Mouse (Mus musculus): ENCODE measurements around the gene Mctp2. TPM values are rescaled to one million over a fixed set of nuclear protein-coding genes. Genes with fewer than 3 reads are reported as not detected.

Gene Mctp2
- polyA plus RNA-seq, 1 experiment, result 0.34 TPM

DNA sequence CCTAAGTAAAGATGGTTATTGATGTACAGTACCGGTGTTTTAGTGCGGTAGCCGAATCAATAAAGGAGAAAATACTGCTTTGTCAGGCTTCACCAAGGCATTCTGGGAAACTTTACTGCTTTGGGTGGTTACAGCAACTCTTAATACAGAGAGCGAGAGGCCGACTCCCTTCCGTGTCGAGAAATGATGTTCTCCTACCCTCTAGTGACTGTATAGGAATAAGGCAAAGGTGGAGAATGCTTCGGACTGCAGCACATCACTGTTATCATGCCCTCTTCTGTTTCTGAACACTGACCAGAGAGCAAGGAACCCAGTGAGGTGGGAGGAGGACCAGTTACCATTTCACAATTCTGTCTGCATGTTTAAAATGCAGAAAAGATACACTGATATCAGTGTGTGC lies 83.9 kb downstream of the Mctp2 start:
- Histone ChIP-seq H3K27ac (ENCODE audit: insufficient read depth, low read depth, low read length) (no peak overlapping the region), H3K4me3 (ENCODE audit: low read depth, low read length) (no peak overlapping the region), H3K27me3 (ENCODE audit: control insufficient read depth, insufficient read depth, low read length) (no peaks in the 10 kb centered on the region), H3K36me3 (ENCODE audit: control insufficient read depth, insufficient read depth, low read length) (0 out of 2 replicates have a peak, but pooled peaks cover 1% of the 10 kb centered on the region), H3K4me1 (ENCODE audit: control insufficient read depth, insufficient read depth, insufficient read length, low read length) (no peaks in the 10 kb centered on the region)
- 82% methylated on average over 8 of the region's 8 CpGs for WGBS
- TF ChIP-seq CTCF (IDR thresholded peaks at IDR 0.05; ENCODE audit: extremely low read depth, insufficient read length, insufficient replicate concordance, low read depth, low read length) (no peak), POLR2A (IDR thresholded peaks at IDR 0.05; ENCODE audit: low read depth, low read length) (no peak)

GRCm38 (mm10) chr7:72218048-72218447 lies 88.4 kb downstream of the Mctp2 start:
- H3K4me1 ChIP-seq (ENCODE audit: control insufficient read depth, insufficient read depth, insufficient read length, low read length), result 0 out of 2 replicates have a peak, but pooled peaks cover 2% of the 10 kb centered on the region
- H3K4me3 ChIP-seq (ENCODE audit: low read depth, low read length), result no peak overlapping the region
- no peak overlapping the region for H3K27ac ChIP-seq (ENCODE audit: insufficient read depth, low read depth, low read length)
- no peaks in the 10 kb centered on the region for H3K27me3 ChIP-seq (ENCODE audit: control insufficient read depth, insufficient read depth, low read length)
- 0 out of 2 replicates have a peak, but pooled peaks cover 1% of the 10 kb centered on the region for H3K36me3 ChIP-seq (ENCODE audit: control insufficient read depth, insufficient read depth, low read length)
- WGBS, result 70% methylated on average over 7 of the region's 7 CpGs
- no peak for TF ChIP-seq CTCF (IDR thresholded peaks at IDR 0.05; ENCODE audit: extremely low read depth, insufficient read length, insufficient replicate concordance, low read depth, low read length)
- TF ChIP-seq POLR2A (IDR thresholded peaks at IDR 0.05; ENCODE audit: low read depth, low read length), result no peak

- Histone ChIP-seq H3K27ac (ENCODE audit: insufficient read depth, low read depth, low read length) (no peak overlapping the region), H3K27me3 (ENCODE audit: control insufficient read depth, insufficient read depth, low read length) (no peaks in the 10 kb centered on the region), H3K36me3 (ENCODE audit: control insufficient read depth, insufficient read depth, low read length) (peaks cover 1% of the 10 kb centered on the region; the same call in 1 of the 2 replicates), H3K4me3 (ENCODE audit: low read depth, low read length) (no peak overlapping the region), H3K4me1 (ENCODE audit: control insufficient read depth, insufficient read depth, insufficient read length, low read length) (0 out of 2 replicates have a peak, but pooled peaks cover 2% of the 10 kb centered on the region)
- TF ChIP-seq POLR2A (IDR thresholded peaks at IDR 0.05; ENCODE audit: low read depth, low read length) (no peak), CTCF (IDR thresholded peaks at IDR 0.05; ENCODE audit: extremely low read depth, insufficient read length, insufficient replicate concordance, low read depth, low read length) (no peak)
- 45% methylated on average over 5 of the region's 5 CpGs for WGBS
Measured at GRCm38 (mm10) chr7:72215563-72216215, 90.7 kb downstream of the Mctp2 start.

GRCm38 (mm10) chr7:72210201-72210600 lies 96.2 kb downstream of the Mctp2 start:
- H3K36me3 ChIP-seq (ENCODE audit: control insufficient read depth, insufficient read depth, low read length), result peaks cover 1% of the 10 kb centered on the region; the same call in 1 of the 2 replicates
- no peaks in the 10 kb centered on the region for H3K27me3 ChIP-seq (ENCODE audit: control insufficient read depth, insufficient read depth, low read length)
- H3K4me1 ChIP-seq (ENCODE audit: control insufficient read depth, insufficient read depth, insufficient read length, low read length), result no peaks in the 10 kb centered on the region
- H3K27ac ChIP-seq (ENCODE audit: insufficient read depth, low read depth, low read length), result no peak overlapping the region
- 87% methylated on average over 5 of the region's 5 CpGs for WGBS
- TF ChIP-seq POLR2A (IDR thresholded peaks at IDR 0.05; ENCODE audit: low read depth, low read length), result no peak
- no peak for TF ChIP-seq CTCF (IDR thresholded peaks at IDR 0.05; ENCODE audit: extremely low read depth, insufficient read length, insufficient replicate concordance, low read depth, low read length)
- no peak overlapping the region for H3K4me3 ChIP-seq (ENCODE audit: low read depth, low read length)

DNA sequence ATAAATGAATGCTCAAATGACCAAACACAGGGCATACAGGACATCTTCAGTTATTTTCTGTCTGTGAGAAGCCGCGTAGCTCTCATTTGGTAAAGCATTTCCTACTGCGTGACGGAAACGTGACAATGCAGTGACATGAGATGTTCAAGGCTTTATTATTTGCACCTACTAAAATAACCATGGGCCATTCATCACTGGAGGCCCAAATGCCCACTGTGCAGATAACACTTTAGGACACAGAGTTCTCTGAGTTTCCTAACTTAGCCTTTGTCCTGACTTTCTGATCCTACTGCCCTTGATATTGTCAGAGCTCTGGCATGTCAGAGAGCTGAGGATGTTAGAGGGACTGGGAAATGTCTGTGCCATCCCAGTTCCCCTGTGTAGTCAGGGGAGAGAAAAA lies 97.1 kb downstream of the Mctp2 start:
- H3K36me3 ChIP-seq (ENCODE audit: control insufficient read depth, insufficient read depth, low read length), result peaks cover 1% of the 10 kb centered on the region; the same call in 1 of the 2 replicates
- H3K4me3 ChIP-seq (ENCODE audit: low read depth, low read length), result no peak overlapping the region
- no peaks in the 10 kb centered on the region for H3K27me3 ChIP-seq (ENCODE audit: control insufficient read depth, insufficient read depth, low read length)
- TF ChIP-seq CTCF (IDR thresholded peaks at IDR 0.05; ENCODE audit: extremely low read depth, insufficient read length, insufficient replicate concordance, low read depth, low read length), result no peak
- TF ChIP-seq POLR2A (IDR thresholded peaks at IDR 0.05; ENCODE audit: low read depth, low read length), result no peak
- no peak overlapping the region for H3K27ac ChIP-seq (ENCODE audit: insufficient read depth, low read depth, low read length)
- WGBS, result 88% methylated on average over 5 of the region's 5 CpGs
- no peaks in the 10 kb centered on the region for H3K4me1 ChIP-seq (ENCODE audit: control insufficient read depth, insufficient read depth, insufficient read length, low read length)

DNA sequence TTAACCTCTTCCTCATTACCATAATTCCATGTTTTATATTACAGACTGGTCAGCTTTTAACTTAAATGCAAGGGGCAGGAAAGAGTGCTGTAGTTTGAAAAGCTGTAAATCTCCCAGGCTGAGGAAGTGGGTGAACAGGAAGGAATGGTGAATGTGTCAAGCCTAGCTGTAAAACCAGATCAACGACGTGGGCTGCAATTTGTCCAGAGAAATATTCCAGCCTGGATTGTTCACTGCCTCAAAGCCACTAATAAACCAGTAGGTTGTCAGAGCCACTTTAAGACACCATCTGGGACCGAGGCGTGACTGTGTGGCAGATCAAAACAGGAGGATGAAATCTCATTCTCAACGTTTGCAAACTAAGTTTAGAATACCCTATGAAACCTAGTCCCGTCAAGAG lies 99.6 kb downstream of the Mctp2 start:
- TF ChIP-seq CTCF (IDR thresholded peaks at IDR 0.05; ENCODE audit: extremely low read depth, insufficient read length, insufficient replicate concordance, low read depth, low read length) (no peak), POLR2A (IDR thresholded peaks at IDR 0.05; ENCODE audit: low read depth, low read length) (no peak)
- Histone ChIP-seq H3K27me3 (ENCODE audit: control insufficient read depth, insufficient read depth, low read length) (no peaks in the 10 kb centered on the region), H3K27ac (ENCODE audit: insufficient read depth, low read depth, low read length) (no peak overlapping the region), H3K36me3 (ENCODE audit: control insufficient read depth, insufficient read depth, low read length) (no peaks in the 10 kb centered on the region), H3K4me1 (ENCODE audit: control insufficient read depth, insufficient read depth, insufficient read length, low read length) (no peaks in the 10 kb centered on the region), H3K4me3 (ENCODE audit: low read depth, low read length) (no peak overlapping the region)
- 58% methylated on average over 6 of the region's 6 CpGs for WGBS

DNA sequence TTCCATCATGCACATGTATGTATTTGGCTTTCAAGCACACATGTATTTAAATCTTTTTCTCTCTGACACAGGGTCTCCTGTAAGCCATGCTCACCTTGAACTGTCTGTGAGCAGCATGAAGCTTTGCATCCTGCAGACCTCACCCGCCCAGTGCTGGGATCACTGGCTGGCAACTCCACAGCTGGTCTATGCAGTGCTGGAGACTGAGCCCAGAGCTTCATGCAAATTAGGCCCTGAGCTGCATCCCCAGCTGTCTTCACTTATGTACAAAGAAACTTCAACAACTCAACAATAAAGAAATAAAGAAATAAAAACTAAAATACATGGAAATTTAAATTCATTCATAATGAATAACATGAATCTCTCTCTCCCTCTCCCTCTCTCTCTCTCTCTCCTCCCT lies 110.7 kb downstream of the Mctp2 start:
- no peaks in the 10 kb centered on the region for H3K27me3 ChIP-seq (ENCODE audit: control insufficient read depth, insufficient read depth, low read length)
- no peaks in the 10 kb centered on the region for H3K36me3 ChIP-seq (ENCODE audit: control insufficient read depth, insufficient read depth, low read length)
- WGBS, result 84% methylated on average over 1 of the region's 1 CpGs
- no peaks in the 10 kb centered on the region for H3K4me1 ChIP-seq (ENCODE audit: control insufficient read depth, insufficient read depth, insufficient read length, low read length)
- no peak overlapping the region for H3K4me3 ChIP-seq (ENCODE audit: low read depth, low read length)
- no peak for TF ChIP-seq CTCF (IDR thresholded peaks at IDR 0.05; ENCODE audit: extremely low read depth, insufficient read length, insufficient replicate concordance, low read depth, low read length)
- no peak for TF ChIP-seq POLR2A (IDR thresholded peaks at IDR 0.05; ENCODE audit: low read depth, low read length)
- H3K27ac ChIP-seq (ENCODE audit: insufficient read depth, low read depth, low read length), result no peak overlapping the region
